Mouse (Mus musculus) limb, embryonic 15.5 days (tissue): Measurements from ENCODE around the gene Nktr. TPM values are rescaled to one million over a fixed set of nuclear protein-coding genes. Genes with fewer than 3 reads are reported as not detected.

Source experiments
- ATAC-seq: fragments of 200-750 bp; cut with Nextera tagmentation; 2 replicates; pipeline ENCODE4 v1.8.0; 2017; ENCODE audit warnings: low read depth, moderate TSS enrichment; ENCODE audit not compliant: insufficient number of reproducible peaks, low FRiP score, low TSS enrichment
- H3K27ac ChIP-seq: fragments of 300-500 bp; sonication (generic); 2 replicates; pipeline ENCODE4 v1.5.1; 2015; ENCODE audit warnings: moderate library complexity, mild to moderate bottlenecking, inconsistent platforms
- H3K27me3 ChIP-seq: fragments of 300-500 bp; sonication (generic); 2 replicates; pipeline ENCODE4 v1.6.1; 2015; ENCODE audit warnings: inconsistent platforms
- H3K36me3 ChIP-seq: fragments of 300-500 bp; sonication (generic); 2 replicates; pipeline ENCODE4 v1.6.1; 2015; ENCODE audit warnings: inconsistent platforms
- H3K4me1 ChIP-seq: fragments of 300-500 bp; sonication (generic); 2 replicates; pipeline ENCODE4 v1.6.1; 2015; ENCODE audit warnings: inconsistent platforms
- H3K4me2 ChIP-seq: fragments of 300-500 bp; sonication (generic); 2 replicates; pipeline ENCODE4 v1.6.1; 2015; ENCODE audit warnings: mild to moderate bottlenecking, inconsistent platforms
- H3K4me3 ChIP-seq: fragments of 300-500 bp; sonication (generic); 2 replicates; pipeline ENCODE4 v1.5.1; 2015; ENCODE audit warnings: mild to moderate bottlenecking, inconsistent platforms
- H3K9ac ChIP-seq: fragments of 300-500 bp; sonication (generic); 2 replicates; pipeline ENCODE4 v1.6.1; 2015; ENCODE audit warnings: inconsistent platforms
- H3K9me3 ChIP-seq: fragments of 300-500 bp; sonication (generic); 2 replicates; pipeline ENCODE4 v1.6.1; 2016; ENCODE audit warnings: inconsistent platforms
- WGBS: fragments of 180-500 bp; shearing (Covaris S2); methylation state at CpG from one replicate; pipeline ENCODE4 v1.1.7; 2015; 5-methylcytosine and 5-hydroxymethylcytosine counted together
- polyA plus RNA-seq: library from polyadenylated mRNA; unstranded; fragments of >200 nt; fragmentation: Nextera tagmentation; extraction: Ambion mirVana; gene quantifications from 2 replicates; pipeline ENCODE4 v1.2.1, GENCODE M21; 2015

The Nktr gene
- polyA plus RNA-seq, 1 experiment from 2014 or later, result 68.1 TPM

- ATAC-seq, result no peak
- WGBS, result 86% methylated on average over 16 of the region's 16 CpGs
- peaks cover 55% of the 10 kb centered on the region for H3K4me1 ChIP-seq
- H3K4me2 ChIP-seq, result no peak overlapping the region
- H3K9me3 ChIP-seq, result no peaks in the 10 kb centered on the region
- no peak overlapping the region for H3K27ac ChIP-seq
- no peak overlapping the region for H3K4me3 ChIP-seq
- no peaks in the 10 kb centered on the region for H3K27me3 ChIP-seq
- H3K9ac ChIP-seq, result no peak overlapping the region
- H3K36me3 ChIP-seq, result peaks cover 75% of the 10 kb centered on the region
Observed at GRCm38 (mm10) chr9:121765166-121765855, 46.3 kb downstream of the Nktr start.

- peaks cover 18% of the 10 kb centered on the region for H3K36me3 ChIP-seq
- 63% methylated on average over 5 of the region's 5 CpGs for WGBS
- no peaks in the 10 kb centered on the region for H3K9me3 ChIP-seq
- H3K4me1 ChIP-seq, result peaks cover 19% of the 10 kb centered on the region
- H3K4me3 ChIP-seq, result no peak overlapping the region
- H3K27ac ChIP-seq, result no peak overlapping the region
- peaks cover 20% of the 10 kb centered on the region for H3K27me3 ChIP-seq
- no peak overlapping the region for H3K4me2 ChIP-seq
- ATAC-seq, result no peak
- no peak overlapping the region for H3K9ac ChIP-seq
Observed at GRCm38 (mm10) chr9:121772412-121772811, 53.4 kb downstream of the Nktr start.

- H3K27ac ChIP-seq, result no peak overlapping the region
- peaks cover 23% of the 10 kb centered on the region for H3K4me1 ChIP-seq
- H3K9me3 ChIP-seq, result no peaks in the 10 kb centered on the region
- WGBS, result 74% methylated on average over 10 of the region's 10 CpGs
- no peak overlapping the region for H3K4me3 ChIP-seq
- H3K9ac ChIP-seq, result no peak overlapping the region
- H3K36me3 ChIP-seq, result no peaks in the 10 kb centered on the region
- no peak for ATAC-seq
- no peak overlapping the region for H3K4me2 ChIP-seq
- H3K27me3 ChIP-seq, result peaks cover 49% of the 10 kb centered on the region
Observed at GRCm38 (mm10) chr9:121775951-121776350, 57.0 kb downstream of the Nktr start.

- Histone ChIP-seq H3K27me3 (peaks cover 49% of the 10 kb centered on the region), H3K27ac (no peak overlapping the region), H3K36me3 (no peaks in the 10 kb centered on the region), H3K4me1 (peaks cover 23% of the 10 kb centered on the region), H3K4me2 (no peak overlapping the region), H3K4me3 (no peak overlapping the region), H3K9ac (no peak overlapping the region), H3K9me3 (no peaks in the 10 kb centered on the region)
- ATAC-seq, result peak; percentile 3; the same call in 1 of the 2 replicates
- WGBS, result 58% methylated on average over 7 of the region's 7 CpGs
Observed at GRCm38 (mm10) chr9:121776511-121776910, 57.5 kb downstream of the Nktr start.

GRCm38 (mm10) chr9:121777484-121778065 lies 58.6 kb downstream of the Nktr start, which contains the start of gene Klhl40:
Klhl40 (plus strand) TSS chr9:121777607.
- peak within 1 kb of the TSS; percentile 35 for H3K4me3 ChIP-seq
- peak within 1 kb of the TSS; percentile 8; the same call in 1 of the 2 replicates for H3K27ac ChIP-seq
- H3K4me1 ChIP-seq, result peaks cover 23% of the 10 kb centered on the region
- 15% methylated on average over 30 of the region's 30 CpGs for WGBS
- no peaks in the 10 kb centered on the region for H3K9me3 ChIP-seq
- peaks cover 49% of the 10 kb centered on the region for H3K27me3 ChIP-seq
- peak; percentile 42; the same call in 1 of the 2 replicates for ATAC-seq
- H3K36me3 ChIP-seq, result no peaks in the 10 kb centered on the region
- H3K4me2 ChIP-seq, result peak within 1 kb of the TSS; percentile 64
- peak within 1 kb of the TSS; percentile 5; the same call in 1 of the 2 replicates for H3K9ac ChIP-seq

- Histone ChIP-seq H3K27me3 (peaks cover 49% of the 10 kb centered on the region), H3K4me3 (peak overlapping the region; percentile 35), H3K27ac (no peak overlapping the region; the same call in 1 of the 2 replicates), H3K4me2 (peak overlapping the region; percentile 64), H3K9me3 (no peaks in the 10 kb centered on the region), H3K4me1 (peaks cover 23% of the 10 kb centered on the region), H3K36me3 (no peaks in the 10 kb centered on the region), H3K9ac (peak overlapping the region; percentile 5; the same call in 1 of the 2 replicates)
- no peak for ATAC-seq
- WGBS, result 14% methylated on average over 54 of the region's 54 CpGs
Observed at GRCm38 (mm10) chr9:121778066-121778624, 59.2 kb downstream of the Nktr start.

GRCm38 (mm10) chr9:121784801-121785200 lies 65.8 kb downstream of the Nktr start:
- no peak overlapping the region for H3K9ac ChIP-seq
- no peak overlapping the region for H3K4me3 ChIP-seq
- H3K4me1 ChIP-seq, result 0 out of 2 replicates have a peak, but pooled peaks cover 4% of the 10 kb centered on the region
- no peak for ATAC-seq
- H3K9me3 ChIP-seq, result no peaks in the 10 kb centered on the region
- no peak overlapping the region for H3K4me2 ChIP-seq
- H3K36me3 ChIP-seq, result no peaks in the 10 kb centered on the region
- WGBS, result 83% methylated on average over 12 of the region's 12 CpGs
- H3K27ac ChIP-seq, result no peak overlapping the region
- H3K27me3 ChIP-seq, result peaks cover 5% of the 10 kb centered on the region

GRCm38 (mm10) chr9:121785261-121785660 lies 66.3 kb downstream of the Nktr start:
- 0 out of 2 replicates have a peak, but pooled peaks cover 4% of the 10 kb centered on the region for H3K4me1 ChIP-seq
- 83% methylated on average over 8 of the region's 8 CpGs for WGBS
- no peak overlapping the region for H3K4me2 ChIP-seq
- H3K4me3 ChIP-seq, result no peak overlapping the region
- H3K27ac ChIP-seq, result no peak overlapping the region
- peaks cover under 1% of the 10 kb centered on the region; the same call in 1 of the 2 replicates for H3K27me3 ChIP-seq
- ATAC-seq, result no peak
- no peak overlapping the region for H3K9ac ChIP-seq
- no peaks in the 10 kb centered on the region for H3K36me3 ChIP-seq
- H3K9me3 ChIP-seq, result no peaks in the 10 kb centered on the region

GRCm38 (mm10) chr9:121786359-121786758 lies 67.4 kb downstream of the Nktr start:
- Histone ChIP-seq H3K27me3 (0 out of 2 replicates have a peak, but pooled peaks cover 3% of the 10 kb centered on the region), H3K4me3 (no peak overlapping the region)
- 64% methylated on average over 2 of the region's 2 CpGs for WGBS

GRCm38 (mm10) chr9:121791206-121791605 lies 72.2 kb downstream of the Nktr start:
- ATAC-seq, result no peak
- H3K36me3 ChIP-seq, result no peaks in the 10 kb centered on the region
- 12% methylated on average over 5 of the region's 5 CpGs for WGBS

More at GRCm38 (mm10) chr9:121786359-121786758, 67.4 kb downstream of the Nktr start:
- Histone ChIP-seq H3K36me3 (no peaks in the 10 kb centered on the region), H3K4me2 (no peak overlapping the region), H3K9me3 (no peaks in the 10 kb centered on the region), H3K4me1 (peaks cover 7% of the 10 kb centered on the region; the same call in 1 of the 2 replicates), H3K27ac (no peak overlapping the region), H3K9ac (no peak overlapping the region)
- ATAC-seq, result no peak

GRCm38 (mm10) chr9:121791757-121792521 lies 73.0 kb downstream of the Nktr start, which contains the start of gene Hhatl:
Hhatl (minus strand) TSS chr9:121792507.
- Histone ChIP-seq H3K4me3 (no peak within 1 kb of the TSS), H3K4me2 (no peak within 1 kb of the TSS), H3K36me3 (no peaks in the 10 kb centered on the region), H3K4me1 (peaks cover 16% of the 10 kb centered on the region; the same call in 1 of the 2 replicates), H3K9me3 (no peaks in the 10 kb centered on the region), H3K27me3 (peaks cover 6% of the 10 kb centered on the region; the same call in 1 of the 2 replicates), H3K9ac (no peak within 1 kb of the TSS), H3K27ac (no peak within 1 kb of the TSS)
- WGBS, result 59% methylated on average over 24 of the region's 24 CpGs
- ATAC-seq, result no peak

More at GRCm38 (mm10) chr9:121791206-121791605, 72.2 kb downstream of the Nktr start:
- Histone ChIP-seq H3K27ac (no peak overlapping the region), H3K4me2 (no peak overlapping the region), H3K4me3 (no peak overlapping the region), H3K9ac (no peak overlapping the region), H3K9me3 (no peaks in the 10 kb centered on the region), H3K4me1 (peaks cover 16% of the 10 kb centered on the region; the same call in 1 of the 2 replicates), H3K27me3 (peaks cover 6% of the 10 kb centered on the region; the same call in 1 of the 2 replicates)
